Mouse (Mus musculus): ENCODE data around the gene Morn3. TPM values are rescaled to one million over a fixed set of nuclear protein-coding genes. Genes with fewer than 3 reads are reported as not detected.
A peak's percentile ranks its signal among the peaks of the same experiment; 100 is the strongest.

The Morn3 gene
- total and polyA plus RNA-seq, 2 experiments from 2014 or later = 1.1 TPM; not detected in 1

DNA sequence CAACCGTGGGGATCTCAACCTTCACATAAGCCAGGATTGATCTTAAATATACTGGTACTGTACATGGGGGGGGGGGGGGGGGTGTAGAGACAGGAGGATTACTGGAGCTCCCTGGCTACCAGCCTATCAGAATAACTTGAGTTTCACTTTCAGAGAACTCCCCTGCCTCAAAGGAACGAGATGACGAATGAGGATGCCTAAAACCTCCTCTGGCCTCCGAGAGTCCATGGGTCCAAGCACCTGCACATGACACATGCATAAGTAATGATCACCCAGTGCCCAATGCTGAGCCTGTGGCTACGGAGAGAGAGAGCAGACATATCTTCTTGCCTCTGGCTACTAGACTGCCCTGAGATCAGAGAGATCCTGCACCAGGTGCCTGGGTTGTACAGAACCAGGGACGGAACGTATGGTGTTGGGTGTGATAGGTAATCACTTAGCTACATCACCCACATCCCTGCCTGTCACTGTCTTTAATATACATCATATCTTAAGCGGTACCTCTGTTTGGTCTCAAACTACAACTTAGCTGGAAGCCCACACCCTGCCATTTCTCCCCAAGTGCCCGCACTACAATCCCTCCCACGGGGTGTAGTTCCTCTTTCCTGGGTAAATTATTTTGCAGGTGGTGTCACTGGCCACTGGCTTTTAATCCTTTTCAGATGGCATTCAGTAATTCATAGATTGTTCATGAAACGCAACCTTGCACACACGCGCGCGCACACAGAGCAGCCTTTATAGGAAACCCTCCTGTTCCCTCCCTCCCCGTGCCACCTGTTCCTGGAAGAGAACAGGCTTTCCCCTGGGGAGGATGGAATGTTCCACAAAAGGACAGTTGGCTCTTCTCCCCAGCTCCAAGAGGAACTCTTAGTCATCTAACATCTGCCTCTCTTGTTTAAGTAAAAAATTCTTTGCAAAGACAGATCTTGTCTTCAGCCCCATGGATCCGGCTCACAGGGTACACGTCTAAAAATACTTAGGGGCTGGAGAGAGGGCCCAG lies 49.3 kb downstream of the Morn3 start:
- Histone ChIP-seq H3K4me3 (ENCODE audit: low read depth, low read length) (no peak overlapping the region), H3K9ac (replicated peaks; ENCODE audit: low read length, poor library complexity, severe bottlenecking) (no peak overlapping the region), H3K4me1 (ENCODE audit: insufficient read depth, low read length) (no peaks in the 10 kb centered on the region), H3K4me2 (ENCODE audit: low read depth, low read length, poor library complexity, severe bottlenecking) (no peak overlapping the region), H3K27me3 (ENCODE audit: insufficient read depth, low read length) (no peaks in the 10 kb centered on the region), H3K27ac (ENCODE audit: low read depth, low read length) (no peak overlapping the region), H3K36me3 (ENCODE audit: insufficient read depth, low read length) (no peaks in the 10 kb centered on the region), H3K9me3 (ENCODE audit: low read length) (no peaks in the 10 kb centered on the region)
- peak; percentile 27 for DNase-seq (ENCODE audit: low spot score)
- TF ChIP-seq CTCF (IDR thresholded peaks at IDR 0.05) = no peak
- ATAC-seq (ENCODE audit: low FRiP score) = no peak
- WGBS = 90% methylated on average over 18 of the region's 18 CpGs

DNA sequence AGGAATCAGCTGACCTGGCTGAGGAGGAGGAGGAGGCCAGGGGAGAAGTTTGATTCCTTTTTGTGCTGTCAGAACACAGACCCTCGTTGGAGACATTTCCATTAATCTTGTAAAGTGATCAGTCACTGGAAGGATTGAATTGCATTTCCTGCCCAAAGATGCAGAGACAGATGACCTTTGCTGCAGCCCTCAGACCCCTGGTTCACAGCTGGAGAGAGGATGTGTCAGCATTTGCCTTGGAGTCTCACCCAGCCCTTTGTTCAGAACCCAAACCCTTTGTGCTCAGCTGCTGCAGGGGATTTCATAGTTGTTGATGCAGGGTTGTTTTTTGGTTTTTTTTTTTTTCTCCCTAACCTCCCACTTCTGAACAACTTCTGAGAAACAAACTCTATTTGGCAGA lies 51.9 kb downstream of the Morn3 start:
- H3K9ac ChIP-seq (replicated peaks; ENCODE audit: low read length, poor library complexity, severe bottlenecking) = no peak overlapping the region
- no peak for ATAC-seq (ENCODE audit: low FRiP score)

DNA sequence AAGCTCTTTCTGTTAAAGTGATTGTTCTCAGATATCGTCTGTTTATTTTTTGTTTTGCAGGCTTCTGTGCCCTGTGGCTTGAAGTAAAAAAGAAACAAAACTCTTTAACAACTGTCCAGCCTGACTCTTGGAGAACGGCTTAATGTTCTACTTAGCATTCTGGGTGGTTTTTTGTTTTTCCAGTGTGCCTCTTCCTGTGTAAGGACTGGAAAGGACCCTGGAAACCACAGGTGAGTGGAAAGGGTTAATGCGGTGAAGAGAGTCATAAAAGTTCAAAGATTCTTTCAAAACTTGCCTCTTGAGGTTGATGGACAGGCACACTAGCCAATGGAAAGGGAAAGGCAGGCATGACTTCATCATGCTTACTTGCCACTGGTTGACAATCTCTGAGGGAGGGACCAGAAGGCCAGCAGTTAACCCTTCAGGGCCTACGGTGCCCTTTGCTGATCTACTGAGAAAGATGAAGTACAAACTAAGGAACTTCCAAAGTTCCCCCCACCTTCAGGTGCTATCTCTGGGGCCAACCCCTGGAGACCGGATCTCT lies 52.4 kb downstream of the Morn3 start:
- H3K9me3 ChIP-seq (ENCODE audit: low read length) = no peaks in the 10 kb centered on the region
- TF ChIP-seq CTCF (IDR thresholded peaks at IDR 0.05) = no peak
- no peaks in the 10 kb centered on the region for H3K27me3 ChIP-seq (ENCODE audit: insufficient read depth, low read length)
- no peak overlapping the region for H3K4me3 ChIP-seq (ENCODE audit: low read depth, low read length)
- H3K9ac ChIP-seq (replicated peaks; ENCODE audit: low read length, poor library complexity, severe bottlenecking) = no peak overlapping the region
- no peak overlapping the region for H3K27ac ChIP-seq (ENCODE audit: low read depth, low read length)
- no peak overlapping the region for H3K4me2 ChIP-seq (ENCODE audit: low read depth, low read length, poor library complexity, severe bottlenecking)
- WGBS = 14% methylated on average over 5 of the region's 5 CpGs
- DNase-seq (ENCODE audit: low spot score) (peak; percentile 93), ATAC-seq (ENCODE audit: low FRiP score) (peak; percentile 78; the same call in 1 of the 2 replicates)
- no peaks in the 10 kb centered on the region for H3K36me3 ChIP-seq (ENCODE audit: insufficient read depth, low read length)
- no peaks in the 10 kb centered on the region for H3K4me1 ChIP-seq (ENCODE audit: insufficient read depth, low read length)

More for the DNA sequence above, 51.9 kb downstream of the Morn3 start:
- 0% methylated on average over 1 of the region's 1 CpGs for WGBS
- no peaks in the 10 kb centered on the region for H3K9me3 ChIP-seq (ENCODE audit: low read length)
- no peak for DNase-seq (ENCODE audit: low spot score)
- no peaks in the 10 kb centered on the region for H3K4me1 ChIP-seq (ENCODE audit: insufficient read depth, low read length)
- H3K36me3 ChIP-seq (ENCODE audit: insufficient read depth, low read length) = no peaks in the 10 kb centered on the region
- H3K4me2 ChIP-seq (ENCODE audit: low read depth, low read length, poor library complexity, severe bottlenecking) = no peak overlapping the region
- no peak for TF ChIP-seq CTCF (IDR thresholded peaks at IDR 0.05)
- H3K27me3 ChIP-seq (ENCODE audit: insufficient read depth, low read length) = no peaks in the 10 kb centered on the region
- no peak overlapping the region for H3K4me3 ChIP-seq (ENCODE audit: low read depth, low read length)
- no peak overlapping the region for H3K27ac ChIP-seq (ENCODE audit: low read depth, low read length)

DNA sequence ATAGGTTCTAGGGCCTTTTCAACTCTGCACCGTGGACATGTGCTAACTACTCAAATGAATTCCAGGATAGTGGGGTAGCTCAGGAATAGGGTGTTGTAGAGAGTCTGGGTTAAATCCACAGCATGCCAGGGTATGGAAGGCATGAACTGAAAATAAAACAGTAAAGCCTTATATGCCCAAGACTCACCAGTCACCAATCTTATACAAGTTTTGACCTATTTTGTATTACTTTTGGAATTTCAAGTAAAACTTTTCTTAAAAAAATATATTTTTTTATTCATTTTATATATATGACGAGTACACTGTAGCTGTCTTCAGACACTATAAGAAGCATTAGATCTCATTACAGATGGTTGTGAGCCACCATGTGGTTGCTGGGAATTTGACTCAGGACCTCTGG lies 53.0 kb downstream of the Morn3 start:
- no peaks in the 10 kb centered on the region for H3K27me3 ChIP-seq (ENCODE audit: insufficient read depth, low read length)
- ATAC-seq (ENCODE audit: low FRiP score) (no peak), DNase-seq (ENCODE audit: low spot score) (no peak)
- 57% methylated on average over 2 of the region's 2 CpGs for WGBS
- H3K4me2 ChIP-seq (ENCODE audit: low read depth, low read length, poor library complexity, severe bottlenecking) = no peak overlapping the region
- no peaks in the 10 kb centered on the region for H3K36me3 ChIP-seq (ENCODE audit: insufficient read depth, low read length)
- no peaks in the 10 kb centered on the region for H3K9me3 ChIP-seq (ENCODE audit: low read length)
- no peak overlapping the region for H3K4me3 ChIP-seq (ENCODE audit: low read depth, low read length)
- no peak for TF ChIP-seq CTCF (IDR thresholded peaks at IDR 0.05)
- no peak overlapping the region for H3K27ac ChIP-seq (ENCODE audit: low read depth, low read length)
- H3K9ac ChIP-seq (replicated peaks; ENCODE audit: low read length, poor library complexity, severe bottlenecking) = no peak overlapping the region
- no peaks in the 10 kb centered on the region for H3K4me1 ChIP-seq (ENCODE audit: insufficient read depth, low read length)

DNA sequence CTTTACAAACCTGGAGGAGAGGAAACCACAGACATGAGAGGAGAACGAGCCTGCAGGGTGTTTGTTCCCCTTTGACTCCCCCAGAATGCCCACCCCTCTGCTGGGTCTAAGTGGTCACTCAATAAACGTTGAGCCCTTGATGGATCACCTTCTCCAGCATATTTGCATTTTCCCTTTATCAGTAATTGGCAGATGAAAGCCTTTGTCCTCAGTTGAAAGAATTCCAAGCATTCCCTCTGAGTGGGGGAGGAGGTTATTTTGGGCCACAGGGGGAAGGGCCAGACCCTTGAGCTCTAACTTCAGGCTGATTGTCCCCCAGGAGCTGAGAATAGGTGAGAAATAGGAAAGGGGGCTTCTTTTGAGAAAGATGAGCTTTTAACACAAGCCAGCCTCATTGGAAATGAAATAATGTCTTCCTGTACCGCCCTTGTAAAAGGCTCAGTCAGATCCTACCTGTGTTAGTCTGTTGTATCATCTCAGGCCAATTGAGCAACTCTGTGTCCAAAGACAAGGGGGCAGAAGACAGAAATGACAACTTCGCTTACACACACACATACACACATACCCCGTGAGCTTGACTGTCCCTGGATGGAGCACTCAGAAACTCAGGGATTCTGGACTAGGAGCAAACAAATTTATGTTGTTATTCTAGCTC lies 55.3 kb downstream of the Morn3 start:
- peak overlapping the region; percentile 96; the same call in 1 of the 2 replicates for H3K4me2 ChIP-seq (ENCODE audit: low read depth, low read length, poor library complexity, severe bottlenecking)
- ATAC-seq (ENCODE audit: low FRiP score) = no peak

More for the DNA sequence above, 55.3 kb downstream of the Morn3 start:
- WGBS = 34% methylated on average over 5 of the region's 5 CpGs
- Histone ChIP-seq H3K4me1 (ENCODE audit: insufficient read depth, low read length) (peaks cover 7% of the 10 kb centered on the region; the same call in 1 of the 2 replicates), H3K4me3 (ENCODE audit: low read depth, low read length) (no peak overlapping the region), H3K9me3 (ENCODE audit: low read length) (no peaks in the 10 kb centered on the region), H3K36me3 (ENCODE audit: insufficient read depth, low read length) (no peaks in the 10 kb centered on the region), H3K27me3 (ENCODE audit: insufficient read depth, low read length) (no peaks in the 10 kb centered on the region; the same call in 1 of the 2 replicates), H3K27ac (ENCODE audit: low read depth, low read length) (no peak overlapping the region), H3K9ac (replicated peaks; ENCODE audit: low read length, poor library complexity, severe bottlenecking) (no peak overlapping the region)
- no peak for DNase-seq (ENCODE audit: low spot score)
- no peak for TF ChIP-seq CTCF (IDR thresholded peaks at IDR 0.05)

All from midbrain, postnatal 0 days (tissue).